Mouse (Mus musculus): ENCODE results near the gene Cfap97d1. TPM values are rescaled to one million over a fixed set of nuclear protein-coding genes. Genes with fewer than 3 reads are reported as not detected.
"Not testable (repeated sequence)": the region's sequence is repeated elsewhere in the genome, so short reads cannot be mapped to it uniquely, and the experiment has no call there.

Gene Cfap97d1
- polyA plus RNA-seq, 1 experiment from 2014 or later, result not detected

GRCm38 (mm10) chr11:101979140-101979539, 4.9 kb upstream of the Cfap97d1 start:
- 97% methylated on average over 5 of the region's 5 CpGs for WGBS

GRCm38 (mm10) chr11:101980603-101981157, 3.4 kb upstream of the Cfap97d1 start:
- TF ChIP-seq CTCF (IDR thresholded peaks at IDR 0.05; ENCODE audit: low read depth), result no peak
- Histone ChIP-seq H3K36me3 (ENCODE audit: control insufficient read depth, insufficient read depth) (peaks cover 41% of the 10 kb centered on the region; the same call in 1 of the 2 replicates), H3K27me3 (replicated peaks; ENCODE audit: control insufficient read depth, insufficient read depth, low read length) (no peaks in the 10 kb centered on the region), H3K4me3 (ENCODE audit: low read depth, low read length) (no peak overlapping the region), H3K4me2 (replicated peaks; ENCODE audit: low read depth) (no peak overlapping the region), H3K27ac (ENCODE audit: low read depth, low read length) (no peak overlapping the region), H3K9me3 (ENCODE audit: control insufficient read depth) (no peaks in the 10 kb centered on the region), H3K9ac (ENCODE audit: low read depth, low read length) (no peak overlapping the region), H3K4me1 (replicated peaks; ENCODE audit: control insufficient read depth, insufficient read depth, low read length) (peaks cover 5% of the 10 kb centered on the region; the same call in 1 of the 2 replicates)
- WGBS, result 89% methylated on average over 9 of the region's 9 CpGs
- ATAC-seq, result no peak

More at GRCm38 (mm10) chr11:101979140-101979539, 4.9 kb upstream of the Cfap97d1 start:
- no peak overlapping the region for H3K4me2 ChIP-seq (replicated peaks; ENCODE audit: low read depth)
- no peak for TF ChIP-seq CTCF (IDR thresholded peaks at IDR 0.05; ENCODE audit: low read depth)
- 0 out of 2 replicates have a peak, but pooled peaks cover 3% of the 10 kb centered on the region for H3K4me1 ChIP-seq (replicated peaks; ENCODE audit: control insufficient read depth, insufficient read depth, low read length)
- H3K9me3 ChIP-seq (ENCODE audit: control insufficient read depth), result no peaks in the 10 kb centered on the region
- H3K27ac ChIP-seq (ENCODE audit: low read depth, low read length), result no peak overlapping the region
- H3K36me3 ChIP-seq (ENCODE audit: control insufficient read depth, insufficient read depth), result peaks cover 45% of the 10 kb centered on the region; the same call in 1 of the 2 replicates
- H3K27me3 ChIP-seq (replicated peaks; ENCODE audit: control insufficient read depth, insufficient read depth, low read length), result no peaks in the 10 kb centered on the region
- no peak overlapping the region for H3K4me3 ChIP-seq (ENCODE audit: low read depth, low read length)
- ATAC-seq, result no peak
- H3K9ac ChIP-seq (ENCODE audit: low read depth, low read length), result no peak overlapping the region

GRCm38 (mm10) chr11:101981850-101982249, 2.2 kb upstream of the Cfap97d1 start:
- TF ChIP-seq CTCF (IDR thresholded peaks at IDR 0.05; ENCODE audit: low read depth), result no peak
- WGBS, result 81% methylated on average over 12 of the region's 12 CpGs
- H3K27ac ChIP-seq (ENCODE audit: low read depth, low read length), result no peak overlapping the region

GRCm38 (mm10) chr11:101982981-101983411, 1.1 kb upstream of the Cfap97d1 start:
- WGBS, result 71% methylated on average over 6 of the region's 6 CpGs
- Histone ChIP-seq H3K4me1 (replicated peaks; ENCODE audit: control insufficient read depth, insufficient read depth, low read length) (peaks cover 5% of the 10 kb centered on the region; the same call in 1 of the 2 replicates), H3K4me2 (replicated peaks; ENCODE audit: low read depth) (peak overlapping the region; percentile 92; the same call in 1 of the 2 replicates)

More at GRCm38 (mm10) chr11:101981850-101982249, 2.2 kb upstream of the Cfap97d1 start:
- Histone ChIP-seq H3K4me3 (ENCODE audit: low read depth, low read length) (no peak overlapping the region), H3K36me3 (ENCODE audit: control insufficient read depth, insufficient read depth) (peaks cover 37% of the 10 kb centered on the region; the same call in 1 of the 2 replicates), H3K4me2 (replicated peaks; ENCODE audit: low read depth) (no peak overlapping the region), H3K9ac (ENCODE audit: low read depth, low read length) (no peak overlapping the region), H3K27me3 (replicated peaks; ENCODE audit: control insufficient read depth, insufficient read depth, low read length) (no peaks in the 10 kb centered on the region), H3K9me3 (ENCODE audit: control insufficient read depth) (no peaks in the 10 kb centered on the region), H3K4me1 (replicated peaks; ENCODE audit: control insufficient read depth, insufficient read depth, low read length) (peaks cover 5% of the 10 kb centered on the region; the same call in 1 of the 2 replicates)
- no peak for ATAC-seq

GRCm38 (mm10) chr11:101983431-101983921, 603 bp upstream of the Cfap97d1 start:
- H3K36me3 ChIP-seq (ENCODE audit: control insufficient read depth, insufficient read depth), result peaks cover 26% of the 10 kb centered on the region; the same call in 1 of the 2 replicates
- TF ChIP-seq CTCF (IDR thresholded peaks at IDR 0.05; ENCODE audit: low read depth), result no peak
- H3K9ac ChIP-seq (ENCODE audit: low read depth, low read length), result 0 out of 2 replicates have a peak overlapping the region, but pooled peaks have one; percentile 17
- H3K4me3 ChIP-seq (ENCODE audit: low read depth, low read length), result peak overlapping the region; percentile 51
- H3K27ac ChIP-seq (ENCODE audit: low read depth, low read length), result peak overlapping the region; percentile 41
- no peak for ATAC-seq
- H3K9me3 ChIP-seq (ENCODE audit: control insufficient read depth), result no peaks in the 10 kb centered on the region
- 64% methylated on average over 10 of the region's 10 CpGs for WGBS
- H3K4me2 ChIP-seq (replicated peaks; ENCODE audit: low read depth), result peak overlapping the region; percentile 92
- H3K27me3 ChIP-seq (replicated peaks; ENCODE audit: control insufficient read depth, insufficient read depth, low read length), result no peaks in the 10 kb centered on the region
- H3K4me1 ChIP-seq (replicated peaks; ENCODE audit: control insufficient read depth, insufficient read depth, low read length), result peaks cover 5% of the 10 kb centered on the region; the same call in 1 of the 2 replicates

More at GRCm38 (mm10) chr11:101982981-101983411, 1.1 kb upstream of the Cfap97d1 start:
- H3K4me3 ChIP-seq (ENCODE audit: low read depth, low read length), result 0 out of 2 replicates have a peak overlapping the region, but pooled peaks have one; percentile 51
- no peak for ATAC-seq
- no peak overlapping the region for H3K9ac ChIP-seq (ENCODE audit: low read depth, low read length)
- no peak for TF ChIP-seq CTCF (IDR thresholded peaks at IDR 0.05; ENCODE audit: low read depth)
- H3K36me3 ChIP-seq (ENCODE audit: control insufficient read depth, insufficient read depth), result peaks cover 30% of the 10 kb centered on the region; the same call in 1 of the 2 replicates
- no peaks in the 10 kb centered on the region for H3K27me3 ChIP-seq (replicated peaks; ENCODE audit: control insufficient read depth, insufficient read depth, low read length)
- H3K27ac ChIP-seq (ENCODE audit: low read depth, low read length), result peak overlapping the region; percentile 41; the same call in 1 of the 2 replicates
- no peaks in the 10 kb centered on the region for H3K9me3 ChIP-seq (ENCODE audit: control insufficient read depth)

- WGBS, result 41% methylated on average over 6 of the region's 6 CpGs
- not testable (repeated sequence) for H3K4me2 ChIP-seq (replicated peaks; ENCODE audit: low read depth); H3K27ac ChIP-seq (ENCODE audit: low read depth, low read length)
These were observed 1.4 kb downstream of the Cfap97d1 start for GRCm38 (mm10) chr11:101985450-101985849.

More at GRCm38 (mm10) chr11:101985450-101985849, 1.4 kb downstream of the Cfap97d1 start:
- not testable (repeated sequence) for H3K4me1 ChIP-seq (replicated peaks; ENCODE audit: control insufficient read depth, insufficient read depth, low read length); H3K36me3 ChIP-seq (ENCODE audit: control insufficient read depth, insufficient read depth); ATAC-seq; H3K9me3 ChIP-seq (ENCODE audit: control insufficient read depth); H3K9ac ChIP-seq (ENCODE audit: low read depth, low read length); H3K27me3 ChIP-seq (replicated peaks; ENCODE audit: control insufficient read depth, insufficient read depth, low read length); H3K4me3 ChIP-seq (ENCODE audit: low read depth, low read length)

Measured in intestine, postnatal 0 days (tissue).